Mouse (Mus musculus): Measurements from ENCODE around the gene Hspb1. TPM values are rescaled to one million over a fixed set of nuclear protein-coding genes. Genes with fewer than 3 reads are reported as not detected.

Gene Hspb1
- polyA plus RNA-seq, 1 experiment = 426 TPM

DNA sequence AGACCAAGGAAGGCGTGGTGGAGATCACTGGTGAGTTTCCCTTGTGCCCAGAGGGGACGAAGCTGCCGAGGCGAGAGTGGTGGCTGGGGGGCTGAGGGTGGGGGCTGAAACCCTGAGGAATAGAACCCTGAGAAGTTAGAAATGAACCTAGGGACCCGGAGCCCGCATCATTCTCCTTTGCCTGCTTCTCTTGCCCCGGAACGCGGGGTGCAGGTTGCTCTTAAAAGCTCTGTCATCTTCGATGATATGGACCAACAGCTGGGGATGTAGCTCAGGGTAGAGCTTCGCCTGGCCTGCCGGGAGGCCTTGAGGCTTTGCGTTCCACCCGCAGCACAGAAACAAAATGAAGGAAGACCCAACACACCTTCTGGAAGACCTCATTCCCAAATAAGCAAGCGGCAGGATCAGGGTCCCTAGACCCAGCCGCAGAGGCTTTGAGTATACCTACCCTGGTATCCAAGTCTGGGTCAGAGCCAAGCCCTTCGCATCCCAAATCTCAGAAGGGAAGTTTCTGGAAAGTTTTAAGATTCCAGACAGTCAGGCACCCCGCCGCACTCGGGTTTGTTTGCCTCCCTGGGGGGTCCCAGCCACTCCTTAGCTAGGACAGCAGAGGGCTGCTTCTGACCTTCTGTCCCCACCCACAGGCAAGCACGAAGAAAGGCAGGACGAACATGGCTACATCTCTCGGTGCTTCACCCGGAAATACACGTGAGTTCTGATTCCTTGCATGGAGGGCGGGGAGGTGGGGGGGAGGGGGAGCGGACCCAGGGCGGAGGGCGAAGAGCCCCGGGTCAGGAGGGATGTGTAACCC, 891 bp downstream of the Hspb1 start:
- peak overlapping the region; percentile 99 for H3K4me3 ChIP-seq (ENCODE audit: low read depth, low read length)
- H3K27me3 ChIP-seq (ENCODE audit: control insufficient read depth, insufficient read depth, low read length, poor library complexity, severe bottlenecking) = no peaks in the 10 kb centered on the region
- H3K4me1 ChIP-seq (ENCODE audit: control insufficient read depth, insufficient read depth, low read length) = peaks cover 3% of the 10 kb centered on the region
- peak overlapping the region; percentile 96 for H3K27ac ChIP-seq (ENCODE audit: insufficient read depth, low read length)
- H3K9ac ChIP-seq (ENCODE audit: low read depth, poor library complexity, severe bottlenecking) = peak overlapping the region; percentile 98
- peaks cover 3% of the 10 kb centered on the region; the same call in 1 of the 2 replicates for H3K36me3 ChIP-seq (ENCODE audit: control insufficient read depth, insufficient read depth, low read length, poor library complexity, severe bottlenecking)
- no peaks in the 10 kb centered on the region for H3K9me3 ChIP-seq (replicated peaks; ENCODE audit: control insufficient read depth, insufficient read depth, low read length, poor library complexity, severe bottlenecking)
- TF ChIP-seq EP300 (IDR thresholded peaks at IDR 0.05; ENCODE audit: insufficient read depth, low read depth, low read length) (peak; percentile 93), CTCF (IDR thresholded peaks at IDR 0.05; ENCODE audit: low read depth, low read length) (no peak)

DNA sequence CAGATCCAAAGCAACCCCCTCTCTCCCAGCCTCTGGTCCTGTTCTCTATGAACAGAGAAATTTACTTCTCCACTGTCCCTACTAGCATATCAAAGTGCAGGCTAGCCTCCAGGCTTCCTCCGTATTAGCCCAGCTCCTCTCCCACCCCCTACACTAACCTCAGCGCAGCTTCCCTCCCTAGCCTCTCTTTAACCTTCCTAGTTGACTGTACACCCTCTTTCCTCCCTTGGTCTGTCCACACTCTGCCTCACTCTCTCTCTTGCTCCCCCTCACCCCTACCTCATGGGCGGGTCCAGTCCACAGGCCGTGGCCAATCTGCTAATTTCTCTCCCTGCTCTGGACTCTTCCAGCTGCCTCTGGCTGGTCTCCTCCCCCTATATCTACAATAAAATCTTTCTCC, 2.6 kb downstream of the Hspb1 start:
- Histone ChIP-seq H3K9ac (ENCODE audit: low read depth, poor library complexity, severe bottlenecking) (no peak overlapping the region), H3K27ac (ENCODE audit: insufficient read depth, low read length) (peak overlapping the region; percentile 83), H3K36me3 (ENCODE audit: control insufficient read depth, insufficient read depth, low read length, poor library complexity, severe bottlenecking) (peaks cover 3% of the 10 kb centered on the region; the same call in 1 of the 2 replicates), H3K27me3 (ENCODE audit: control insufficient read depth, insufficient read depth, low read length, poor library complexity, severe bottlenecking) (no peaks in the 10 kb centered on the region), H3K4me1 (ENCODE audit: control insufficient read depth, insufficient read depth, low read length) (peaks cover 5% of the 10 kb centered on the region), H3K4me3 (ENCODE audit: low read depth, low read length) (no peak overlapping the region), H3K9me3 (replicated peaks; ENCODE audit: control insufficient read depth, insufficient read depth, low read length, poor library complexity, severe bottlenecking) (no peaks in the 10 kb centered on the region)
- 0 out of 2 replicates have a peak, but pooled peaks have one; percentile 74 for TF ChIP-seq EP300 (IDR thresholded peaks at IDR 0.05; ENCODE audit: insufficient read depth, low read depth, low read length)
- no peak for TF ChIP-seq POLR2A (IDR thresholded peaks at IDR 0.05; ENCODE audit: insufficient read depth, low read length)

DNA sequence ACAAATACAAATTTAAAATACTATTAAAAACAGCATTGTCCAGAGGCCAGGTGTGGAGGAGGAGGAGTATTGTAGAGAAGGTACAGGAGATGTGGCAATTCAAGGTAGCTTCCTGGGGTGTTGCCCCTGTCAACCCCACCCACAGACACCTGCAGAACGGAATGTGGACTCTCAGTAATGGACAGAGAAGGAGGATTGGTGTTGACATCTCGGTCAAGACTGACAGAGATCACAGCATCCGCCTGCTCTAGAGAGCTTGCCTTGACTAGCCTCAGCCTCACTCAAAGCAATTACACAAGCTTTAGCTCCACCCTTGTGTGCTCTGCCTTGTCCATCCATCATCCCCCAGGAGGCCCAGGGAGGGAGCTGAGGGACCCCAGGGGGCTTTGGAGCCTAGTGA, 3.2 kb downstream of the Hspb1 start:
- Histone ChIP-seq H3K27me3 (ENCODE audit: control insufficient read depth, insufficient read depth, low read length, poor library complexity, severe bottlenecking) (no peaks in the 10 kb centered on the region), H3K9me3 (replicated peaks; ENCODE audit: control insufficient read depth, insufficient read depth, low read length, poor library complexity, severe bottlenecking) (no peaks in the 10 kb centered on the region), H3K9ac (ENCODE audit: low read depth, poor library complexity, severe bottlenecking) (no peak overlapping the region)

DNA sequence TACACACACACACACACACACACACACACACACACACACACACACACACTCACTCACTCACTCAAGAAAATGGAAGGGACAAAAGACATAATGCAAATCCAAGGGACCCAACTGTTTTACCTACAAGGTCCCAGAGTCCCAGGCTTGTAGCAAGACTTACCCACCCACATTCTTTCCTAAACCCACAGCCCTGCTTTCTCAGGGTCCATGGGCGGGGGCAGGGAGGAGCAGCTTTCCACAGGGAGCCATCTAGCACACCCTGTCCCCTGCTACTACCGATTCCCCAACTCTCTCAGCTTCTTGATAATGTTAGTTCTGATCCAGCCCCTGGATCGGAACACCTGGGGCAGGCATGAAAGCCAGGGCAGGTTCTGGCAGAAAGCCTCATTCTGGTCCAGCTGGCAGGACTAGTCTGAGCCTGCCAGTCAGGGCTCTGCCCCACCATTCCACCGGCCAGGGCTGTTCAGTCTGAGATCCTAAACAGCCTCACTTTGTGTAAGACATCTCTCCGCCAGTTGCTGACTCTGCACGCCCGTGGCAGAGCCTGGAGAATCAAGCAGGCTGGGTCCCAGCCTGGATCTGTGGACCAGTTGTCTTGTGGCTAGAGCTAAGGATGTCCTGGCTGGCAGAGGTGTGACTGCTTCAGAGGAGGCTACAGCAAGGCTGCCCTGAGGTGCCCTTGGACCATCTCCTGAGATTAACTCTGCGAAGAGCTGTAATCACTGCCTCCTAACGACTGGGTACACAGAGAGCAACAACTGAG, 5.1 kb downstream of the Hspb1 start:
- Histone ChIP-seq H3K27ac (ENCODE audit: insufficient read depth, low read length) (peak overlapping the region; percentile 55; the same call in 1 of the 2 replicates), H3K9ac (ENCODE audit: low read depth, poor library complexity, severe bottlenecking) (0 out of 2 replicates have a peak overlapping the region, but pooled peaks have one; percentile 6), H3K9me3 (replicated peaks; ENCODE audit: control insufficient read depth, insufficient read depth, low read length, poor library complexity, severe bottlenecking) (no peaks in the 10 kb centered on the region), H3K4me3 (ENCODE audit: low read depth, low read length) (no peak overlapping the region), H3K4me1 (ENCODE audit: control insufficient read depth, insufficient read depth, low read length) (peaks cover 2% of the 10 kb centered on the region), H3K27me3 (ENCODE audit: control insufficient read depth, insufficient read depth, low read length, poor library complexity, severe bottlenecking) (no peaks in the 10 kb centered on the region), H3K36me3 (ENCODE audit: control insufficient read depth, insufficient read depth, low read length, poor library complexity, severe bottlenecking) (peaks cover 3% of the 10 kb centered on the region; the same call in 1 of the 2 replicates)
- TF ChIP-seq POLR2A (IDR thresholded peaks at IDR 0.05; ENCODE audit: insufficient read depth, low read length) (no peak), EP300 (IDR thresholded peaks at IDR 0.05; ENCODE audit: insufficient read depth, low read depth, low read length) (no peak), CTCF (IDR thresholded peaks at IDR 0.05; ENCODE audit: low read depth, low read length) (no peak)

More for the DNA sequence above, 3.2 kb downstream of the Hspb1 start:
- peaks cover 3% of the 10 kb centered on the region for H3K4me1 ChIP-seq (ENCODE audit: control insufficient read depth, insufficient read depth, low read length)
- TF ChIP-seq CTCF (IDR thresholded peaks at IDR 0.05; ENCODE audit: low read depth, low read length) (no peak), EP300 (IDR thresholded peaks at IDR 0.05; ENCODE audit: insufficient read depth, low read depth, low read length) (peak; percentile 85), POLR2A (IDR thresholded peaks at IDR 0.05; ENCODE audit: insufficient read depth, low read length) (no peak)
- peak overlapping the region; percentile 83 for H3K27ac ChIP-seq (ENCODE audit: insufficient read depth, low read length)
- peaks cover 3% of the 10 kb centered on the region; the same call in 1 of the 2 replicates for H3K36me3 ChIP-seq (ENCODE audit: control insufficient read depth, insufficient read depth, low read length, poor library complexity, severe bottlenecking)
- H3K4me3 ChIP-seq (ENCODE audit: low read depth, low read length) = no peak overlapping the region

DNA sequence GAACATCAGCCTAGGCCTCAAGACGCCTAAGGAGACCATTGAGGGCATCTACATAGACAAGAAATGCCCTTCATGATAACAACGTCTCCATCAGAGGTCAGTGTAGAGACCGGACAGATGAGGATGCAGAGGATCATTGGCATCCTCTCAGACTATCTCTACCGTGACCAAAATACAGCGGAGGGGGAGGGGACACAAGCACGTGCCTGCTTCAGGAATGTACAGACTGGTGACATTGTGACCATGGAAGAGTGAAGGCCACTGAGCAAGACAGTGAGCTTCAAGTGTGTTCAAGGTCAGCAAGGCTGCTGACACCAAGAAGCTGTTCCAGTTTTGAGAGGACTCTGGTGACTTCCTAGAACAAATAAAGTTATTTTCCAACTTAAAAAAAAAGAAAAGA, 7.2 kb downstream of the Hspb1 start:
- Histone ChIP-seq H3K4me1 (ENCODE audit: control insufficient read depth, insufficient read depth, low read length) (peaks cover 2% of the 10 kb centered on the region), H3K9ac (ENCODE audit: low read depth, poor library complexity, severe bottlenecking) (no peak overlapping the region), H3K9me3 (replicated peaks; ENCODE audit: control insufficient read depth, insufficient read depth, low read length, poor library complexity, severe bottlenecking) (no peaks in the 10 kb centered on the region), H3K27me3 (ENCODE audit: control insufficient read depth, insufficient read depth, low read length, poor library complexity, severe bottlenecking) (no peaks in the 10 kb centered on the region), H3K27ac (ENCODE audit: insufficient read depth, low read length) (no peak overlapping the region), H3K4me3 (ENCODE audit: low read depth, low read length) (no peak overlapping the region), H3K36me3 (ENCODE audit: control insufficient read depth, insufficient read depth, low read length, poor library complexity, severe bottlenecking) (no peaks in the 10 kb centered on the region)
- TF ChIP-seq POLR2A (IDR thresholded peaks at IDR 0.05; ENCODE audit: insufficient read depth, low read length) (no peak), CTCF (IDR thresholded peaks at IDR 0.05; ENCODE audit: low read depth, low read length) (no peak), EP300 (IDR thresholded peaks at IDR 0.05; ENCODE audit: insufficient read depth, low read depth, low read length) (no peak)

Measured in ES-Bruce4 (cell line).